Mouse (Mus musculus) olfactory bulb, adult 2 months (tissue): ENCODE results near the gene Steap3.

Experiments
- CTCF ChIP-seq: fragments of 200-500 bp; IDR thresholded peaks from 2 replicates; pipeline ENCODE4 v1.5.1; 2012; ENCODE audit warnings: low read depth, mild to moderate bottlenecking, low read length, moderate library complexity; ENCODE audit not compliant: insufficient read depth
- POLR2A ChIP-seq: fragments of 200-500 bp; IDR thresholded peaks from 2 replicates; pipeline ENCODE4 v1.6.1; 2012; ENCODE audit warnings: mild to moderate bottlenecking, low read depth, low read length, moderate library complexity; ENCODE audit not compliant: insufficient read depth

DNA sequence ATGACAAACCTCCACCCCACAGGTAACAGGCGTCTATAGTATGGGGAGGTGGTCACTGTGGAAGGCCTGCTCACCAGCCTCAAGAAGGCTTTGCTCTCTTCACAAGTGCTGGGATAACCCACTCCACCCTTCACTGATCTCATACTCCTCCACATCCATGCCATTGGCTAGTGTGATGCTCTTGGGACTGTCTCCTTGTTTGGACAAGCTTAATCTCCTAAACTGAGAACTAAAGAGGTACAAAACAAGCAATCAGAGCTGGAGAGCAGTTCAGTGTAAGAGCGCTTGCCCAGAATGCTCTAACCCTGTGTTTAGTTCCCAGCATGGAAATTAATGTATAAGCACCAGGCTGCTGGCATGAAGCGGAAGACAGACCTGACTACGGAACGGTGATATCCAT, 11.3 kb downstream of the Steap3 start:
- no peak for TF ChIP-seq CTCF
- no peak for TF ChIP-seq POLR2A
